8 mouse cellular contexts compared by ENCODE assay signal in genomic region chr10:116713456-116713855, GRCm38 (mm10).
DNase-seq lines count a peak whose midpoint lies in the region; ATAC-seq and TF ChIP-seq lines count a peak whose summit lies in the region.

No protein-coding gene starts in this region.

- peak overlapping the region; percentile 75 for H3K27ac ChIP-seq in gastrocnemius, adult 2 months
- H3K27ac ChIP-seq in kidney, embryonic 14.5 days (ENCODE audit: low read depth, low read length) = no peak overlapping the region
- H3K27ac ChIP-seq in stomach, postnatal 0 days (replicated peaks) = no peak overlapping the region

- peak; percentile 27 for DNase-seq in ovary, adult 18-20 months (ENCODE audit: low spot score)
- no peak for DNase-seq in ovary, postnatal 10 days (ENCODE audit: low spot score)
- DNase-seq in gastrocnemius, adult 2 months = peak; percentile 85
- peak; percentile 47 to 63 for DNase-seq in urinary bladder, postnatal 4 days (ENCODE audit: low spot score in 2 of 2)
- no peak for DNase-seq in stomach, postnatal 0 days (ENCODE audit: low spot score)
- DNase-seq in spleen, adult 18-20 months = no peak
- no peak for DNase-seq in spleen, postnatal 10 days (ENCODE audit: low spot score in 2 of 2)

- H3K9me3 ChIP-seq in kidney, embryonic 14.5 days (ENCODE audit: control insufficient read depth, low read length) = no peaks in the 10 kb centered on the region
- no peaks in the 10 kb centered on the region for H3K9me3 ChIP-seq in stomach, postnatal 0 days (ENCODE audit: control insufficient read depth, low read length)

- TF ChIP-seq EP300 in stomach, postnatal 0 days (optimal IDR thresholded peaks at IDR 0.05) = no peak

- no peaks in the 10 kb centered on the region for H3K27me3 ChIP-seq in kidney, embryonic 14.5 days (ENCODE audit: control insufficient read depth, insufficient read depth, low read length)
- no peaks in the 10 kb centered on the region for H3K27me3 ChIP-seq in stomach, postnatal 0 days (ENCODE audit: control insufficient read depth, insufficient read depth, low read length)

- no peak overlapping the region for H3K4me2 ChIP-seq in kidney, embryonic 14.5 days (replicated peaks; ENCODE audit: low read depth, low read length)
- H3K4me2 ChIP-seq in stomach, postnatal 0 days (replicated peaks; ENCODE audit: low read depth) = no peak overlapping the region

- H3K4me3 ChIP-seq in gastrocnemius, adult 2 months = peak overlapping the region; percentile 40
- H3K4me3 ChIP-seq in kidney, embryonic 14.5 days (ENCODE audit: low read length) = no peak overlapping the region
- H3K4me3 ChIP-seq in stomach, postnatal 0 days (ENCODE audit: low read depth, low read length) = no peak overlapping the region

- no peak overlapping the region for H3K9ac ChIP-seq in kidney, embryonic 14.5 days (ENCODE audit: low read depth, low read length)
- no peak overlapping the region for H3K9ac ChIP-seq in stomach, postnatal 0 days (ENCODE audit: low read length)

- peak; percentile 12; the same call in 1 of the 2 replicates for ATAC-seq in kidney, embryonic 14.5 days (ENCODE audit: low FRiP score, low TSS enrichment)
- ATAC-seq in stomach, postnatal 0 days (ENCODE audit: low FRiP score, low TSS enrichment) = no peak

- intact Hi-C loops in gastrocnemius, adult 2 months (cut with DNase I) = loop anchor here (5.0 kb wide), 1 partner anchor 59 kb away; no protein-coding TSS in a partner anchor

- WGBS in kidney, embryonic 14.5 days = 64% methylated on average over 11 of the region's 11 CpGs
- 43% methylated on average over 11 of the region's 11 CpGs for WGBS in stomach, postnatal 0 days

- no peak for TF ChIP-seq CTCF in gastrocnemius, adult 2 months (IDR thresholded peaks at IDR 0.05)
- no peak for TF ChIP-seq CTCF in stomach, postnatal 0 days (IDR thresholded peaks at IDR 0.05; ENCODE audit: low read depth)

- H3K36me3 ChIP-seq in kidney, embryonic 14.5 days (ENCODE audit: control insufficient read depth, insufficient read depth, low read length) = no peaks in the 10 kb centered on the region
- no peaks in the 10 kb centered on the region for H3K36me3 ChIP-seq in stomach, postnatal 0 days (ENCODE audit: control insufficient read depth, insufficient read depth, low read length)

- no peaks in the 10 kb centered on the region for H3K4me1 ChIP-seq in kidney, embryonic 14.5 days (ENCODE audit: control insufficient read depth, insufficient read depth, low read length)
- H3K4me1 ChIP-seq in stomach, postnatal 0 days (replicated peaks; ENCODE audit: control insufficient read depth, insufficient read depth) = no peaks in the 10 kb centered on the region

Comparison
In these comparisons a context has a peak if more than half of its experiments do, and no peak if none do; other contexts are left out.
1. DNase-seq: peak in ovary, adult 18-20 months (single experiment), gastrocnemius, adult 2 months (single experiment) and urinary bladder, postnatal 4 days (2 of 2); none in ovary, postnatal 10 days (single experiment), stomach, postnatal 0 days (single experiment), spleen, adult 18-20 months (0 of 2) and spleen, postnatal 10 days (0 of 2).